Mouse (Mus musculus) hindbrain, embryonic 16.5 days (tissue): ENCODE measurements around the gene Pabpn1. TPM values are rescaled to one million over a fixed set of nuclear protein-coding genes. Genes with fewer than 3 reads are reported as not detected.

Experiments used
- ATAC-seq: fragments of 200-750 bp; cut with Nextera tagmentation; 2 replicates; pipeline ENCODE4 v1.8.0; 2017; ENCODE audit warnings: moderate TSS enrichment, moderate library complexity
- H3K27ac ChIP-seq: fragments of 300-500 bp; sonication (generic); 2 replicates; pipeline ENCODE4 v1.5.1; 2014; ENCODE audit warnings: low read depth, mild to moderate bottlenecking, control low read depth, low read length, moderate library complexity
- H3K27me3 ChIP-seq: fragments of 300-500 bp; sonication (generic); replicated peaks from 2 replicates; pipeline ENCODE4 v1.6.1; 2014; ENCODE audit warnings: low read length; ENCODE audit not compliant: control insufficient read depth, insufficient read depth
- H3K36me3 ChIP-seq: fragments of 300-500 bp; sonication (generic); 2 replicates; pipeline ENCODE4 v1.6.1; 2014; ENCODE audit warnings: mild to moderate bottlenecking, low read length, moderate library complexity, mixed read lengths; ENCODE audit not compliant: control insufficient read depth, insufficient read depth
- H3K4me1 ChIP-seq: fragments of 300-500 bp; sonication (generic); 2 replicates; pipeline ENCODE4 v1.6.1; 2014; ENCODE audit warnings: low read depth, low read length; ENCODE audit not compliant: control insufficient read depth, insufficient read depth
- H3K4me2 ChIP-seq: fragments of 300-500 bp; sonication (generic); 2 replicates; pipeline ENCODE4 v1.6.1; 2014; ENCODE audit warnings: mild to moderate bottlenecking, low read length, control low read depth, moderate library complexity
- H3K4me3 ChIP-seq: fragments of 300-500 bp; sonication (generic); 2 replicates; pipeline ENCODE4 v1.5.1; 2014; ENCODE audit warnings: mild to moderate bottlenecking, low read length, control low read depth, moderate library complexity
- H3K9ac ChIP-seq: fragments of 300-500 bp; sonication (generic); 2 replicates; pipeline ENCODE4 v1.6.1; 2014; ENCODE audit warnings: low read depth, mild to moderate bottlenecking, control low read depth, low read length, moderate library complexity
- H3K9me3 ChIP-seq: fragments of 300-500 bp; sonication (generic); 2 replicates; pipeline ENCODE4 v1.6.1; 2014; ENCODE audit warnings: mild to moderate bottlenecking, low read length, moderate library complexity; ENCODE audit not compliant: control insufficient read depth
- WGBS: fragments of 180-500 bp; shearing (Covaris S2); extraction: QIAGEN DNeasy Blood & Tissue Kit; methylation state at CpG from one replicate; pipeline ENCODE4 v1.1.7; 2014; 5-methylcytosine and 5-hydroxymethylcytosine counted together
- polyA plus RNA-seq: library from polyadenylated mRNA; unstranded; fragments of >200 nt; fragmentation: Nextera tagmentation; extraction: Ambion mirVana; gene quantifications from 2 replicates; pipeline ENCODE4 v1.2.1, GENCODE M21; 2015

Gene Pabpn1
- polyA plus RNA-seq, 1 experiment from 2014 or later, result 130 TPM

GRCm38 (mm10) chr14:54927296-54927695 lies 35.0 kb downstream of the Pabpn1 start:
- Histone ChIP-seq H3K4me2 (peak overlapping the region; percentile 96), H3K4me3 (peak overlapping the region; percentile 48), H3K27ac (peak overlapping the region; percentile 92), H3K36me3 (no peaks in the 10 kb centered on the region), H3K4me1 (peaks cover 19% of the 10 kb centered on the region), H3K27me3 (no peaks in the 10 kb centered on the region), H3K9me3 (no peaks in the 10 kb centered on the region), H3K9ac (peak overlapping the region; percentile 78)
- no peak for ATAC-seq
- 21% methylated on average over 7 of the region's 7 CpGs for WGBS

- no peak overlapping the region for H3K4me3 ChIP-seq
- 71% methylated on average over 5 of the region's 5 CpGs for WGBS
Observed at GRCm38 (mm10) chr14:54929801-54930200, 37.5 kb downstream of the Pabpn1 start.

GRCm38 (mm10) chr14:54930431-54930830 lies 38.1 kb downstream of the Pabpn1 start:
- H3K4me2 ChIP-seq, result no peak overlapping the region
- no peaks in the 10 kb centered on the region for H3K27me3 ChIP-seq
- no peak overlapping the region for H3K4me3 ChIP-seq
- H3K9me3 ChIP-seq, result no peaks in the 10 kb centered on the region
- peaks cover 24% of the 10 kb centered on the region for H3K4me1 ChIP-seq
- no peak overlapping the region for H3K27ac ChIP-seq
- WGBS, result 26% methylated on average over 2 of the region's 2 CpGs
- no peaks in the 10 kb centered on the region for H3K36me3 ChIP-seq
- no peak overlapping the region for H3K9ac ChIP-seq
- no peak for ATAC-seq

More at GRCm38 (mm10) chr14:54929801-54930200, 37.5 kb downstream of the Pabpn1 start:
- Histone ChIP-seq H3K27ac (no peak overlapping the region), H3K4me2 (no peak overlapping the region), H3K9ac (no peak overlapping the region), H3K27me3 (no peaks in the 10 kb centered on the region), H3K9me3 (no peaks in the 10 kb centered on the region), H3K4me1 (peaks cover 24% of the 10 kb centered on the region), H3K36me3 (no peaks in the 10 kb centered on the region)
- no peak for ATAC-seq

DNA sequence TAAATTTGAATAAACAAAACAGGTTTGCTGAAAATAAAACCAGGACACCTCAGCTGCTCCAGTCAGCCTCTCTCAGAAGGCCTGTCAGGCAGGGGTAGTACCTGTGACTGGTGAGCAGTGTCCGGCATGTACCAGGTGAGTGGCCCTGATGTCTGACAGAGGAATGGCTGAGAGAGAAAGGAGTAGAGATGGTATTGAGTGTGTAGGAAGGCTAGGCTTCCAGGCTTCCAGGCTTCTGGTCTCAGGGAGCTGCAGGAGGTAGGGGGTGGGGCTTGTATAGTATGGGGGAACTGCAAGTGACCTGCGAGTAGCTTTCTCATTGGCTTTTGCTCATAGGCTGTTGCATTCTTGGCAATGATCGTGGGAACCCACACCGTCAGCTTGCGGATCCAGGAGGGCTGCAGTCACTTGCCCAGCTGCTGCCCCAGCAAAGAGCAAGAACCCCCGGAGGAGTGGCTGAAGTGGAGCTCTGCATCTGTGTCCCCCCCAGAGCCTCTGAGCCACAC lies 40.4 kb downstream of the Pabpn1 start, which contains the start of gene Il25:
Gene Il25 (plus strand): TSS at position 51 of the 506 bp plus-strand sequence.
- ATAC-seq, result 0 out of 2 replicates have a peak, but pooled peaks have one; percentile 18
- Histone ChIP-seq H3K36me3 (no peaks in the 10 kb centered on the region), H3K4me2 (peak within 1 kb of the TSS; percentile 9; the same call in 1 of the 2 replicates), H3K27me3 (no peaks in the 10 kb centered on the region), H3K9ac (0 out of 2 replicates have a peak within 1 kb of the TSS, but pooled peaks have one; percentile 28), H3K4me3 (no peak within 1 kb of the TSS), H3K9me3 (no peaks in the 10 kb centered on the region), H3K4me1 (peaks cover 10% of the 10 kb centered on the region), H3K27ac (no peak within 1 kb of the TSS)
- WGBS, result 22% methylated on average over 6 of the region's 6 CpGs

GRCm38 (mm10) chr14:54935904-54936830 lies 43.9 kb downstream of the Pabpn1 start, which contains the start of gene Cmtm5:
Cmtm5 (plus strand) TSS chr14:54936261.
- Histone ChIP-seq H3K4me1 (peaks cover 5% of the 10 kb centered on the region), H3K27me3 (no peaks in the 10 kb centered on the region; the same call in 1 of the 2 replicates), H3K27ac (peak within 1 kb of the TSS; percentile 63), H3K36me3 (no peaks in the 10 kb centered on the region), H3K9ac (peak within 1 kb of the TSS; percentile 8; the same call in 1 of the 2 replicates), H3K4me2 (peak within 1 kb of the TSS; percentile 2; the same call in 1 of the 2 replicates), H3K4me3 (no peak within 1 kb of the TSS), H3K9me3 (no peaks in the 10 kb centered on the region)
- 24% methylated on average over 8 of the region's 8 CpGs for whole genome bisulfite sequencing
- ATAC-seq, result peak; percentile 90

DNA sequence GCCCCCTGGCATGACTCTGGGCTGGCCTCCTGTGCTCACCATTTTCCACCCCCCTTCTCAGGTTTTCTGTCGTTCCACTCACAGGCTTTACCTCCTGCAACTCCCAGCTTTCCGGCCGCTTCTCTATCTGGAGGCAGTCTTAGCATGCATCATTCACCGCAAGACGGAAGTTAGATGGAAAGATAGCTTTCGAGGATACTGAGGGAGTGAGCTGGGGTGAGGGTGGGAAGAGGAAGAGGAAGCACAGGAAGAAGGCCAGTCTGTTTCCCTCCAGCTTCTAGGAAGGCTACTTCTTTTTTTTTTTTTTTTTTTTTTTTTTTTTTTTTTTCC lies 44.5 kb downstream of the Pabpn1 start:
- Histone ChIP-seq H3K4me1 (peaks cover 5% of the 10 kb centered on the region), H3K27me3 (no peaks in the 10 kb centered on the region; the same call in 1 of the 2 replicates), H3K4me2 (peak overlapping the region; percentile 2; the same call in 1 of the 2 replicates), H3K4me3 (no peak overlapping the region), H3K9me3 (no peaks in the 10 kb centered on the region), H3K27ac (peak overlapping the region; percentile 63; the same call in 1 of the 2 replicates), H3K36me3 (no peaks in the 10 kb centered on the region), H3K9ac (0 out of 2 replicates have a peak overlapping the region, but pooled peaks have one; percentile 8)
- WGBS, result 51% methylated on average over 6 of the region's 6 CpGs
- no peak for ATAC-seq

- Histone ChIP-seq H3K4me1 (peaks cover 4% of the 10 kb centered on the region), H3K27me3 (no peaks in the 10 kb centered on the region; the same call in 1 of the 2 replicates), H3K27ac (no peak overlapping the region), H3K9ac (no peak overlapping the region), H3K4me3 (no peak overlapping the region), H3K4me2 (no peak overlapping the region), H3K36me3 (no peaks in the 10 kb centered on the region), H3K9me3 (no peaks in the 10 kb centered on the region)
- WGBS, result 91% methylated on average over 16 of the region's 16 CpGs
- ATAC-seq, result no peak
Observed at GRCm38 (mm10) chr14:54937361-54938182, 45.3 kb downstream of the Pabpn1 start.

DNA sequence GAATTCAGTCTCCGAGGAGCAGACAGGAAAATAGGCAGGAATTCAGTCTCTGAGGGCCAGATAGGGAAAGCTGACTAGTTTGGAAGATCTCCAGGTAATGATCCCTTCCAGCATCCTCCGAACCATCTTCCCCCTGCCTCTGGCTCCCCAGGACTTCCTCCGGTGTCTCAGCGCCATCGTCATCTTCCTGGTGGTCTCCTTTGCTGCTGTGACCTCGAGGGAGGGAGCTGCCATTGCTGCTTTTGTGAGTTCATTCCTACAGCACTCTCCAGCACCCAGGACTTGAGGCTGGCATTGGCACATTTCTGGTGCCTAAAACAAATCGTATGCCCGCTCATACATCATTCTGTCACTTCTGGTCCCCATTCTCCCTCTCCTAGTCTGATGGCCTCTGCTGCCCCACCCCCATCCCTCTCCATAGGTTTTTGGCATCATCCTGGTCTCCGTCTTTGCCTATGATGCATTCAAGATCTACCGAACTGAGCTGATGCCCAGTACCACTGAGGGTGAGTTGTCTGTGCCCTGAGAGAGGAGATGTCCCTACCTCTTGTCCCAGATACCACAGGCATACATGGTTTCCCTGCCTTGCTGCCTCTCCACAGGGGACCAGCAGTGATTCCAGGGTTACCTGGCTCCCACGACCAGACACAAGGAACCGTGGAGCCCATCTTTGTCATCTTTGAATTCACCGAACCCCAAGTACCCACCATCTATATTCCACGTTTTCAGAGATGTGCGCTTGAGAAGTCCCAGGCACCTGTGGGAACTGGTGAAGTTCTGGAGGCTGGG lies 46.3 kb downstream of the Pabpn1 start:
- Histone ChIP-seq H3K27me3 (no peaks in the 10 kb centered on the region; the same call in 1 of the 2 replicates), H3K36me3 (no peaks in the 10 kb centered on the region), H3K4me1 (no peaks in the 10 kb centered on the region), H3K9ac (no peak overlapping the region), H3K4me3 (no peak overlapping the region), H3K9me3 (no peaks in the 10 kb centered on the region), H3K27ac (no peak overlapping the region), H3K4me2 (no peak overlapping the region)
- 70% methylated on average over 15 of the region's 15 CpGs for WGBS
- ATAC-seq, result no peak
